Mouse (Mus musculus) neural tube, embryonic 11.5 days (tissue): Measurements from ENCODE around the gene Obscn. TPM values are rescaled to one million over a fixed set of nuclear protein-coding genes. Genes with fewer than 3 reads are reported as not detected.

Experiments used
- ATAC-seq: fragments of 200-750 bp; cut with Nextera tagmentation; 2 replicates; pipeline ENCODE4 v1.8.0; 2017; ENCODE audit warnings: moderate number of reproducible peaks, mild to moderate bottlenecking, moderate TSS enrichment, moderate library complexity; ENCODE audit not compliant: insufficient read depth, low FRiP score, low TSS enrichment
- DNase-seq: peaks from one replicate; pipeline ENCODE4 v3.0.0-alpha.2; 2015; ENCODE audit warnings: low spot score
- H3K27ac ChIP-seq: fragments of 300-500 bp; sonication (generic); 2 replicates; pipeline ENCODE4 v1.5.1; 2014; ENCODE audit warnings: low read depth, mild to moderate bottlenecking, low read length
- H3K27me3 ChIP-seq: fragments of 300-500 bp; sonication (generic); 2 replicates; pipeline ENCODE4 v1.6.1; 2014; ENCODE audit warnings: mild to moderate bottlenecking, low read length, mixed read lengths; ENCODE audit not compliant: control insufficient read depth, insufficient read depth
- H3K36me3 ChIP-seq: fragments of 300-500 bp; sonication (generic); 2 replicates; pipeline ENCODE4 v1.6.1; 2014; ENCODE audit warnings: mild to moderate bottlenecking, low read length, moderate library complexity, mixed read lengths; ENCODE audit not compliant: control insufficient read depth, insufficient read depth
- H3K4me1 ChIP-seq: fragments of 300-500 bp; sonication (generic); 2 replicates; pipeline ENCODE4 v1.6.1; 2014; ENCODE audit warnings: low read length, mixed read lengths; ENCODE audit not compliant: control insufficient read depth, insufficient read depth
- H3K4me2 ChIP-seq: fragments of 300-500 bp; sonication (generic); 2 replicates; pipeline ENCODE4 v1.6.1; 2014; ENCODE audit warnings: low read depth, mild to moderate bottlenecking, moderate library complexity
- H3K4me3 ChIP-seq: fragments of 300-500 bp; sonication (generic); 2 replicates; pipeline ENCODE4 v1.5.1; 2014; ENCODE audit warnings: low read depth, low read length
- H3K9ac ChIP-seq: fragments of 300-500 bp; sonication (generic); 2 replicates; pipeline ENCODE4 v1.6.1; 2014; ENCODE audit warnings: mild to moderate bottlenecking, low read length
- H3K9me3 ChIP-seq: fragments of 300-500 bp; sonication (generic); 2 replicates; pipeline ENCODE4 v1.6.1; 2016; ENCODE audit warnings: low read length; ENCODE audit not compliant: control insufficient read depth
- WGBS: fragments of 180-500 bp; shearing (Covaris S2); extraction: QIAGEN DNeasy Blood & Tissue Kit; methylation state at CpG from one replicate; pipeline ENCODE4 v1.1.7; 2014; 5-methylcytosine and 5-hydroxymethylcytosine counted together
- polyA plus RNA-seq: library from polyadenylated mRNA; unstranded; fragments of >200 nt; fragmentation: Nextera tagmentation; extraction: Ambion mirVana; gene quantifications from 2 replicates; pipeline ENCODE4 v1.2.1, GENCODE M21; 2014

The Obscn gene
- polyA plus RNA-seq, 1 experiment from 2014 or later, result 0.88 TPM

- H3K27me3 ChIP-seq, result no peaks in the 10 kb centered on the region
- peak overlapping the region; percentile 96 for H3K4me3 ChIP-seq
- peak overlapping the region; percentile 81 for H3K4me2 ChIP-seq
- no peak overlapping the region for H3K27ac ChIP-seq
- DNase-seq (no peak), ATAC-seq (no peak)
- no peaks in the 10 kb centered on the region for H3K9me3 ChIP-seq
- peaks cover 21% of the 10 kb centered on the region for H3K4me1 ChIP-seq
- 90% methylated on average over 3 of the region's 3 CpGs for WGBS
- H3K9ac ChIP-seq, result peak overlapping the region; percentile 33
- peaks cover 5% of the 10 kb centered on the region for H3K36me3 ChIP-seq
These were observed 157.0 kb downstream of the Obscn start for GRCm38 (mm10) chr11:58979183-58979582.

DNA sequence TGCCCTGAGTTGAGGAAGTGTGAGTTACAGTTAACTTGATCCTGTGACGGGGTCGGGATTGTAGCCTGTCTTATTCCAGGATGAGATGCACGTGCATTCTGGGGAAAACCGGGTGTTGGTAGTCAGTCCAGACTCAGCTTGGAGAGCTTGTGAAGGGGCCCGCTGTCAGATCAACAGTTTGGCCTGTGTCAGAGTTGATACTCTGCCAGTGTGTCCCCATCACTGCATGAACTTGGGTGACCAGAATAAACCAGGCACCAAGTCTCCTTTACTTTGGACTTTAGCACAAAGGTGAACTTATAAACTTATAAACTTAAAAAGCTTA is 157.5 kb downstream of the Obscn start:
- peaks cover 21% of the 10 kb centered on the region for H3K4me1 ChIP-seq
- peak overlapping the region; percentile 96 for H3K4me3 ChIP-seq
- H3K9ac ChIP-seq, result peak overlapping the region; percentile 91
- ATAC-seq (no peak), DNase-seq (no peak)
- no peaks in the 10 kb centered on the region for H3K27me3 ChIP-seq
- peak overlapping the region; percentile 81 for H3K4me2 ChIP-seq
- H3K27ac ChIP-seq, result no peak overlapping the region
- H3K36me3 ChIP-seq, result peaks cover 3% of the 10 kb centered on the region; the same call in 1 of the 2 replicates
- WGBS, result 1% methylated on average over 5 of the region's 5 CpGs
- H3K9me3 ChIP-seq, result no peaks in the 10 kb centered on the region

GRCm38 (mm10) chr11:58978027-58978705 is 158.0 kb downstream of the Obscn start, which contains the start of gene Trim11:
TSS of gene Trim11 (plus strand) at chr11:58978093.
- Histone ChIP-seq H3K4me3 (peak within 1 kb of the TSS; percentile 96), H3K9me3 (no peaks in the 10 kb centered on the region), H3K36me3 (peaks cover 3% of the 10 kb centered on the region; the same call in 1 of the 2 replicates), H3K27ac (peak within 1 kb of the TSS; percentile 70), H3K27me3 (no peaks in the 10 kb centered on the region), H3K9ac (peak within 1 kb of the TSS; percentile 91), H3K4me2 (peak within 1 kb of the TSS; percentile 81), H3K4me1 (peaks cover 21% of the 10 kb centered on the region)
- ATAC-seq (peak; percentile 55), DNase-seq (peak; percentile 74)
- WGBS, result under 1% methylated on average over 64 of the region's 64 CpGs

DNA sequence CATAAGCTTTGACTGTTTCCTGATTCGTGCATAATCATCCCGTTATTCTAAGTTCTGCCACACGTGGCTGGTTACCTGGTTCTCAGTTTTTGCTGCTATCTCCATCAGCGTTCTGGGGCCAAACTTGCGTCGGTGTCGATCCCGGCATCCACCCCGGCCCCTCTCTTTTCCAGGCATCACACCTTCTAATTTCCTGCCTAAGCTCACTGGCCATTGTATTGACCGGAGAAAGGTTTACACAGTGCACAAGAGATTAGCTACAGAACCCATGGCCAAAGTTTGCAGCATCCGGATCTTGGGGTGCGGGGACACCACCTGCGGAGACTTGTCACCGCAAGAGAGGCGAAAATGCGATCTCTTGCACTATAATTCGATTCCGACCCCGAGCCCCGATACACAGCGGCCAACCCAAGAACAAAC is 158.6 kb downstream of the Obscn start:
- DNase-seq (no peak), ATAC-seq (peak; percentile 20; the same call in 1 of the 2 replicates)
- H3K9me3 ChIP-seq, result no peaks in the 10 kb centered on the region
- peak overlapping the region; percentile 70; the same call in 1 of the 2 replicates for H3K27ac ChIP-seq
- H3K4me1 ChIP-seq, result peaks cover 21% of the 10 kb centered on the region
- no peaks in the 10 kb centered on the region for H3K27me3 ChIP-seq
- peak overlapping the region; percentile 96 for H3K4me3 ChIP-seq
- peak overlapping the region; percentile 91 for H3K9ac ChIP-seq
- WGBS, result under 1% methylated on average over 21 of the region's 21 CpGs
- peak overlapping the region; percentile 81 for H3K4me2 ChIP-seq
- H3K36me3 ChIP-seq, result peaks cover 3% of the 10 kb centered on the region; the same call in 1 of the 2 replicates

GRCm38 (mm10) chr11:58977150-58977549 is 159.1 kb downstream of the Obscn start:
- under 1% methylated on average over 29 of the region's 29 CpGs for WGBS
- no peak for ATAC-seq
- H3K36me3 ChIP-seq, result peaks cover 3% of the 10 kb centered on the region; the same call in 1 of the 2 replicates
- no peaks in the 10 kb centered on the region for H3K27me3 ChIP-seq
- peak overlapping the region; percentile 70 for H3K27ac ChIP-seq
- peak; percentile 47 for DNase-seq
- peak overlapping the region; percentile 81 for H3K4me2 ChIP-seq
- peak overlapping the region; percentile 91 for H3K9ac ChIP-seq
- no peaks in the 10 kb centered on the region for H3K9me3 ChIP-seq
- H3K4me3 ChIP-seq, result peak overlapping the region; percentile 96
- H3K4me1 ChIP-seq, result peaks cover 21% of the 10 kb centered on the region

DNA sequence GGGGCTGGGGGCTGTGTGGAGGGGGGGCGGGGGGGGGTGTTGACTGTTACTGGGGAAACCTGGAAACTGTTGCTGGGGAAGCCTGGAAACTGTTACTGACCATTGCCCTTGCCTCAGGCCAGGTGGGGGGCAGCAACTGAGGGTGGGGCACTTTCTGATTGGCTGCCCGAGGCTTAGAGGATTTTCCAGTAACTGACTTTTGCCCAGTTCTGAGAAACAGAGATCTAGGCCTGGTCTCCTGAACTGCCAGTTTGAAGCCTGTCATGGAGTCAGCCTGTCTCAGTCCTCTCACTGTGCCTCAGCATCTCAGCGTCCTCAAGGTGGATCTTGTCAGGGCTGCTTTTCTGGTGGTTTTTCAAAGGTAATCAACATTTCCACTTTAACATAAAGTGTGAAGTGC is 161.8 kb downstream of the Obscn start:
- ATAC-seq (no peak), DNase-seq (no peak)
- H3K27ac ChIP-seq, result no peak overlapping the region
- no peaks in the 10 kb centered on the region for H3K9me3 ChIP-seq
- H3K4me1 ChIP-seq, result peaks cover 13% of the 10 kb centered on the region
- WGBS, result 89% methylated on average over 3 of the region's 3 CpGs
- H3K36me3 ChIP-seq, result peaks cover 4% of the 10 kb centered on the region; the same call in 1 of the 2 replicates
- H3K27me3 ChIP-seq, result no peaks in the 10 kb centered on the region
- no peak overlapping the region for H3K4me2 ChIP-seq
- H3K4me3 ChIP-seq, result no peak overlapping the region
- H3K9ac ChIP-seq, result no peak overlapping the region

- Histone ChIP-seq H3K4me2 (no peak overlapping the region), H3K27ac (no peak overlapping the region), H3K9me3 (no peaks in the 10 kb centered on the region), H3K4me3 (no peak overlapping the region), H3K4me1 (peaks cover under 1% of the 10 kb centered on the region; the same call in 1 of the 2 replicates), H3K27me3 (no peaks in the 10 kb centered on the region), H3K9ac (no peak overlapping the region), H3K36me3 (peaks cover 4% of the 10 kb centered on the region; the same call in 1 of the 2 replicates)
- WGBS, result 96% methylated on average over 3 of the region's 3 CpGs
- DNase-seq (no peak), ATAC-seq (no peak)
These were observed 164.4 kb downstream of the Obscn start for GRCm38 (mm10) chr11:58971796-58972195.

- Histone ChIP-seq H3K4me3 (no peak overlapping the region), H3K27me3 (no peaks in the 10 kb centered on the region), H3K4me1 (no peaks in the 10 kb centered on the region), H3K9me3 (no peaks in the 10 kb centered on the region), H3K4me2 (no peak overlapping the region), H3K9ac (no peak overlapping the region), H3K27ac (no peak overlapping the region), H3K36me3 (peaks cover 4% of the 10 kb centered on the region; the same call in 1 of the 2 replicates)
- DNase-seq (no peak), ATAC-seq (no peak)
- 88% methylated on average over 21 of the region's 21 CpGs for WGBS
These were observed 165.2 kb downstream of the Obscn start for GRCm38 (mm10) chr11:58970831-58971530.
